Mouse (Mus musculus) forebrain, embryonic 11.5 days (tissue): ENCODE measurements at regions not wholly inside any gene's neighbourhood (a gene's known extent, or its start where the extent isn't known, plus 50 kb on each side); places are given as distances from the start of the nearest gene placed in this dataset.
A peak's percentile ranks its signal among the peaks of the same experiment; 100 is the strongest.

Experiments
- ATAC-seq: fragments of 200-750 bp; cut with Nextera tagmentation; replicated peaks from 2 replicates; pipeline ENCODE4 v1.8.0; 2017; ENCODE audit warnings: moderate TSS enrichment; ENCODE audit not compliant: low FRiP score
- DNase-seq: peaks from one replicate; pipeline ENCODE4 v3.0.0-alpha.2; 2017; ENCODE audit warnings: low spot score
- H3K27ac ChIP-seq: fragments of 300-500 bp; sonication (generic); 2 replicates; pipeline ENCODE4 v1.5.1; 2014; ENCODE audit warnings: low read depth, low read length
- H3K27me3 ChIP-seq: fragments of 300-500 bp; sonication (generic); 2 replicates; pipeline ENCODE4 v1.6.1; 2014; ENCODE audit warnings: mild to moderate bottlenecking, low read length, mixed read lengths; ENCODE audit not compliant: control insufficient read depth, insufficient read depth
- H3K36me3 ChIP-seq: fragments of 300-500 bp; sonication (generic); 2 replicates; pipeline ENCODE4 v1.6.1; 2014; ENCODE audit warnings: mild to moderate bottlenecking, low read length, moderate library complexity, mixed read lengths; ENCODE audit not compliant: control insufficient read depth, insufficient read depth
- H3K4me1 ChIP-seq: fragments of 300-500 bp; sonication (generic); replicated peaks from 2 replicates; pipeline ENCODE4 v1.6.1; 2014; ENCODE audit warnings: low read length, mixed read lengths; ENCODE audit not compliant: control insufficient read depth, insufficient read depth
- H3K4me2 ChIP-seq: fragments of 300-500 bp; sonication (generic); 2 replicates; pipeline ENCODE4 v1.6.1; 2014; ENCODE audit warnings: low read depth, mild to moderate bottlenecking, low read length, moderate library complexity, mixed read lengths; ENCODE audit not compliant: severe bottlenecking
- H3K4me3 ChIP-seq: fragments of 300-500 bp; sonication (generic); 2 replicates; pipeline ENCODE4 v1.5.1; 2014; ENCODE audit warnings: low read depth, low read length
- H3K9ac ChIP-seq: fragments of 300-500 bp; sonication (generic); 2 replicates; pipeline ENCODE4 v1.6.1; 2014; ENCODE audit warnings: low read length
- H3K9me3 ChIP-seq: fragments of 300-500 bp; sonication (generic); 2 replicates; pipeline ENCODE4 v1.6.1; 2016; ENCODE audit warnings: low read length, mixed read lengths; ENCODE audit not compliant: control insufficient read depth
- WGBS: fragments of 180-500 bp; shearing (Covaris S2); extraction: QIAGEN DNeasy Blood & Tissue Kit; methylation state at CpG from one replicate; pipeline ENCODE4 v1.1.7; 2014; 5-methylcytosine and 5-hydroxymethylcytosine counted together

DNA sequence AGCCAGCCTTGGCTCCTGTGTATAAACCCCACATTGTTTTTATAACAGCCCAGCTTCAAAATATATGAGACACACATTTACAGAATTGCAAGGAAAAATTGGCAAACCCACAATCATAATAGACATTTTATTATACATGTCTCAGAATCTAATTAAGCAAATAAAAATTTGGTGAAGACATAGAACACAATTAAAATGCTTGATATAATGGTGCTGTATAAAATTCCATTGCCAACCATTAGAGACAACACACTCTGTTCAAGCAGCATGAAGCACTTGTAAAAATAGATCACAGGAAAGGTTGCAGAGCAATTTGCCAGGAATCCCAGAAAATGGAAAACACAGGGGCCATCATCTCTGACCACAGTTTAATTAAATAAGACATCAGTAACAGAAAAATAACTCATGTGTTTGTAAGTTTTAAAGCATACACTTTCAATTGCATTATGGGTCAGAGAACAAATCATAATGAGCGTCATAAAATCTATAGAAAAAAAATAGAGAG, 229.2 kb downstream of the Pdcd6ip start:
- DNase-seq (no peak), ATAC-seq (no peak)
- Histone ChIP-seq H3K27me3 (no peaks in the 10 kb centered on the region), H3K4me2 (no peak overlapping the region), H3K9ac (no peak overlapping the region), H3K9me3 (no peaks in the 10 kb centered on the region; the same call in 1 of the 2 replicates), H3K4me3 (no peak overlapping the region), H3K4me1 (no peaks in the 10 kb centered on the region), H3K27ac (no peak overlapping the region), H3K36me3 (no peaks in the 10 kb centered on the region)
- WGBS = 92% methylated on average over 1 of the region's 1 CpGs

DNA sequence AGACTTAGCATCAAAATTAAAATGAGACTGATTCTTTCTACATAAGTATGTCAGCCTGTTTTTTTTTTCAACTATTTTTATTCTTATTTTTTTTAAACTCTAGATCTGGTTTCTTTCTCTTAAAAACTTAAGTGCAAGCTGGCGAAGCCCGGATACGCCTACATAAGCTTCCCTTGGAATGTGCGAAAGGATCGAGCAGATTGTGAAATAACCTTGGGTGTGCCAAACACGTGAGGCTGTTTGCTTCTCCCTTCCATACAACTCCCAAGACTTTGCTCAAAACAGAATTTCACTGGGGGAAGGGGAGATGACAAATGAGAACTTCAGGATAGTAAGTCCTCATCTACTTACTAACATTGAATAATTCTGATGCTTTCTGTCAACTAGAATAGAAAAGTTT, 236.3 kb downstream of the Pdcd6ip start:
- DNase-seq (no peak), ATAC-seq (no peak)
- Histone ChIP-seq H3K4me2 (no peak overlapping the region), H3K4me3 (no peak overlapping the region), H3K9me3 (no peaks in the 10 kb centered on the region), H3K27me3 (no peaks in the 10 kb centered on the region), H3K9ac (no peak overlapping the region), H3K4me1 (no peaks in the 10 kb centered on the region), H3K27ac (no peak overlapping the region), H3K36me3 (no peaks in the 10 kb centered on the region)
- 91% methylated on average over 6 of the region's 6 CpGs for WGBS

DNA sequence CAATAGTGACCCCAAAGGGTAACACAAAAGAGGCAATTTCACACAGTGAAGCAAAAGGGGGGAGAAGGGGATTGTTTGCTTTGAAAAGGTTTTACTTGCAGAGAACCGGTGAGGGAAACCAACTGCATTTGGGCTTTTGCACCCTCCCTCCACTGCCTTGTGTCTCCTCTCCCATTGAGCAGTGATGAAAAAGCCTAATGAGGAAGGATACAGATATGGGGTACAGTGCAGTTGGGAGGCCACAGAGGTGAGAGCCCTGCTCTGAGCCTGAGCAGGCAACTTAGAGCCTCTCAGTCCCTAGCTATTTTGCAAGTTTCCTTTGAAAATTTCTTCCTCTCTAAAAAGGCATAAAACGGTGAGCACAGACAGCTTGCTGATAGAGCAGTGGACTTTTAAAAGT, 245.2 kb downstream of the Pdcd6ip start:
- Histone ChIP-seq H3K9ac (no peak overlapping the region), H3K9me3 (no peaks in the 10 kb centered on the region), H3K27me3 (no peaks in the 10 kb centered on the region), H3K4me3 (no peak overlapping the region), H3K4me1 (peaks cover 6% of the 10 kb centered on the region; the same call in 1 of the 2 replicates), H3K27ac (peak overlapping the region; percentile 57; the same call in 1 of the 2 replicates), H3K4me2 (0 out of 2 replicates have a peak overlapping the region, but pooled peaks have one; percentile 15), H3K36me3 (no peaks in the 10 kb centered on the region)
- 17% methylated on average over 2 of the region's 2 CpGs for WGBS
- no peak for DNase-seq
- ATAC-seq = peak; percentile 72

DNA sequence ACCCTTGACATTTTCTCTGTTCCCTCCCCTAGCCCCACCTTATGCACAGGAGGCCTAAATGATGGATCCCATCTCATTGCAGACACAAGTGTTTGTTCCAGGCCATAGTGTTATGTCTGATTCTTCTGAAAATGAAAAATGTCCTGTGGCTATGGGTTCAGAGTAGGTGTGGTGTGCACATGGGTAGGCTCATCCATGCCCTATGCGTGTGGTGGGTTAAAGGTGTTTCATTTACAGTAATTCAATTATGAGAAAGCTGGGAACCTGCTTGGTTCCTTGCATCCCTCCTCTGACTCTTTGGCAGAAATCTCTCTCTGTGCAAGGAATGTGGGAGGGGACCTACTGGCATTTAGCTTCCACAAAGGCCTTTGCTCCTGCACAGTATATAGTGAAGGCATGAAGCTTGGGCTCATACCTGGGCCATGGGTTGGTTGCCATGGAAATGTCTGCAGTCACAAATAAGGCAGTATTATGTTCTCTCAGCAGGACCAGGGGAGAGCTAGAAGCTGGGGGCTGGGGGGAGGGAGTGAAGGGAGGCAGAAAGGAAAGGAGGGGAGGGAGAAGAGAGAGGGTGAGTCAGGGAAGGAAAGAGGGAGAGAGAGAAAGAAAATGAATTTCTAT, 245.7 kb downstream of the Pdcd6ip start:
- peak overlapping the region; percentile 57; the same call in 1 of the 2 replicates for H3K27ac ChIP-seq
- ATAC-seq (peak; percentile 92), DNase-seq (peak; percentile 68)
- no peak overlapping the region for H3K9ac ChIP-seq
- no peak overlapping the region for H3K4me2 ChIP-seq
- no peaks in the 10 kb centered on the region for H3K36me3 ChIP-seq
- H3K4me1 ChIP-seq = peaks cover 6% of the 10 kb centered on the region; the same call in 1 of the 2 replicates
- WGBS = 50% methylated on average over 1 of the region's 1 CpGs
- H3K9me3 ChIP-seq = no peaks in the 10 kb centered on the region
- no peak overlapping the region for H3K4me3 ChIP-seq
- H3K27me3 ChIP-seq = no peaks in the 10 kb centered on the region

DNA sequence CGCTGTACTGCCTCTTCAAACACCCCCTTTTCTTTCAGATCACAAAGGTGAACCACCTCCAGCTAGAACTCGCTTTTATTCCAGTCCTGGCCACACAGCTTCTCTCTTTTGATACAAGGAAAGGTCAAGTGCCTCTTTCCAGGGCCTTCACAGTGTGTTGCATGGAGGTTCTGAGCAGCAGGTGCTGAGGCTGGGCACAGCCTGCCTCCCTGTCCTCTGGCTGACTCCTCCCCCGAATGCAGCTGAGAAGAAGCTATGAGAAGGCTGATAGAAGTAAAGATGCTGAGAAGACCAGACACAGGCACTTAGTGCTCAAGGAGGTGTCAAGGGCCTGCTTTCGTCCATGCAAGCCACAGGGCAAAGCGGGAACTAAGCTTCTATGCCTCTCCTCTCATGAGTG, 248.2 kb downstream of the Pdcd6ip start:
- ATAC-seq = no peak
- Histone ChIP-seq H3K4me3 (no peak overlapping the region), H3K36me3 (no peaks in the 10 kb centered on the region), H3K4me1 (peaks cover 6% of the 10 kb centered on the region; the same call in 1 of the 2 replicates), H3K27ac (no peak overlapping the region), H3K4me2 (no peak overlapping the region), H3K9ac (no peak overlapping the region), H3K27me3 (no peaks in the 10 kb centered on the region), H3K9me3 (no peaks in the 10 kb centered on the region)
- no peak for DNase-seq
- WGBS = 76% methylated on average over 5 of the region's 5 CpGs

DNA sequence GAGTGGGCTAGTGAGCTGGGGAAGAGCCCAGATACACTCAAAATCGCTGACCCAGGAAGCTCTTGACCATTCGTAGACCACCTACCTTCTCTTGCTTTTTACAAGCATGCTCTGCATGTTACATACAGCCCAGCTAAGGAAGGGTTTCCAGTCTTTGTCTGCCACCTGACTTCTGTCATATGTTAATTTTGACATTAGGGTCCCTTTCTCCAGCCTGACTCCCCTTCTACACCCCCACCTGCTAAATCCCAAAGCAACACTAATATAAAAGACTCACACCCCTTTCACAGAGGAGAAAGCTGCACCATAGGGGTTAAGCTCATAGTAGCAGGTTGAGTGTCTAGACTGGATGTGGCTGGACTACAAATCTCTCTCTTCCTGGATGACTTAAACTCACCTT, 248.8 kb downstream of the Pdcd6ip start:
- no peak overlapping the region for H3K9ac ChIP-seq
- ATAC-seq (no peak), DNase-seq (no peak)
- H3K4me3 ChIP-seq = no peak overlapping the region
- WGBS = 37% methylated on average over 2 of the region's 2 CpGs
- no peak overlapping the region for H3K4me2 ChIP-seq
- peaks cover 6% of the 10 kb centered on the region; the same call in 1 of the 2 replicates for H3K4me1 ChIP-seq
- no peaks in the 10 kb centered on the region for H3K27me3 ChIP-seq
- no peak overlapping the region for H3K27ac ChIP-seq
- no peaks in the 10 kb centered on the region for H3K9me3 ChIP-seq
- H3K36me3 ChIP-seq = no peaks in the 10 kb centered on the region

DNA sequence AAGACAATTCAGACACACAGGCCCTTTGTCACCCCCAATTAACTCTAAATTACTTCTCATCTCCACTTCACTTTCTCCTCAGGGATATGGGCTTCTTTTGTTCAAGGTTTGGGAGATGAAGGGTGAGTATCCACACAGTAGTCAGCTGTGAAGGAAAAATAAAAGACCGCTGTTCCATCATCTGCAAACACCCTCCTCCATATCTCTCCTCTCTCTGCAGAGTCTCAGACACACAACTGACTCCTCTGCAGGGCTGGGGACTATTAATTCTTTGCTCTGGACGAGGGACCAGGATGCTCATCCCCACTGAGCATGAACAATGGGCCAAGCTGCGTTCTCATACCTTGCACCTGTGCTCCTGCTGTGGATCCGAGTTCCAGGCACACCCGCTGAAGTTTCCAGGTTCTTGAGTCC, 249.3 kb downstream of the Pdcd6ip start:
- Histone ChIP-seq H3K9me3 (no peaks in the 10 kb centered on the region), H3K27me3 (no peaks in the 10 kb centered on the region), H3K4me3 (no peak overlapping the region), H3K4me1 (peaks cover 6% of the 10 kb centered on the region; the same call in 1 of the 2 replicates), H3K4me2 (no peak overlapping the region), H3K27ac (no peak overlapping the region), H3K9ac (no peak overlapping the region), H3K36me3 (no peaks in the 10 kb centered on the region)
- 13% methylated on average over 5 of the region's 5 CpGs for WGBS
- ATAC-seq (no peak), DNase-seq (no peak)

DNA sequence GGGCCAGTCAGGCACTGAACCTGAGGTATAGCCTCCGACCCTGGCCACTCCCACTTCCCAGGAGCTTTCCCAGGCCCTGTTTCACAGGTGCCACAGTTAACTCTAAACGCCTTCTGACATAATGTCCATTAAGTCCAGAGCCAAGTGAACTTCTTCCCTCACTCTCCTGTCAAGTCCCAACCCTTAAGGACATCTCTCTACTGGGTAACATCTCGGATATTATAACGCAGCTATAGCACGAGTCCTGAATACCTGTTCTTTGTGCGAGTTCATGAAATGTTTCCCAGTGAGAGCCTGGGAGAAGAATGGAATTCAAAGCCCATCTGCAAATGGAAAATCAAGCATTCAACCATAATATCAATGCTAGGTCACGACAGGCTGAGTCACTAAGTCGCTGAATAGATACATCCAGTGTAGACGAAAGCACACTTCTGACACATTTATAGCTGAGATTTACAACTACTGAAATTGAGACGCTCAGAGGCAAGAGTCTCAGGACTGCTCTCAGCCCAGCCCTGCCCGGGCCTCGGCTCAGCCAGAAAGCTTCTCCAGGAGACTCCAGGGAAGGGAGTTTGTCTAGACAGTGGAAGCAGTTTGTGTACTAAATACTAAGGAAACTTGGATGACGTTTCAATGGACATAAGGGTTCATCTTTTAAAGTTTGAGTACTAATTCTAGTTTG, 250.7 kb downstream of the Pdcd6ip start:
- Histone ChIP-seq H3K9ac (no peak overlapping the region), H3K36me3 (no peaks in the 10 kb centered on the region), H3K9me3 (no peaks in the 10 kb centered on the region), H3K4me1 (peaks cover 4% of the 10 kb centered on the region; the same call in 1 of the 2 replicates), H3K4me2 (no peak overlapping the region), H3K27ac (no peak overlapping the region), H3K27me3 (no peaks in the 10 kb centered on the region), H3K4me3 (no peak overlapping the region)
- DNase-seq = no peak
- ATAC-seq = no peak
- WGBS = 90% methylated on average over 13 of the region's 13 CpGs
